Mouse (Mus musculus): ENCODE data around the gene Cd300c2.
A peak's percentile ranks its signal among the peaks of the same experiment; 100 is the strongest.
"Not testable (repeated sequence)": the region's sequence is repeated elsewhere in the genome, so short reads cannot be mapped to it uniquely, and the experiment has no call there.

Cd300c2 gene

DNA sequence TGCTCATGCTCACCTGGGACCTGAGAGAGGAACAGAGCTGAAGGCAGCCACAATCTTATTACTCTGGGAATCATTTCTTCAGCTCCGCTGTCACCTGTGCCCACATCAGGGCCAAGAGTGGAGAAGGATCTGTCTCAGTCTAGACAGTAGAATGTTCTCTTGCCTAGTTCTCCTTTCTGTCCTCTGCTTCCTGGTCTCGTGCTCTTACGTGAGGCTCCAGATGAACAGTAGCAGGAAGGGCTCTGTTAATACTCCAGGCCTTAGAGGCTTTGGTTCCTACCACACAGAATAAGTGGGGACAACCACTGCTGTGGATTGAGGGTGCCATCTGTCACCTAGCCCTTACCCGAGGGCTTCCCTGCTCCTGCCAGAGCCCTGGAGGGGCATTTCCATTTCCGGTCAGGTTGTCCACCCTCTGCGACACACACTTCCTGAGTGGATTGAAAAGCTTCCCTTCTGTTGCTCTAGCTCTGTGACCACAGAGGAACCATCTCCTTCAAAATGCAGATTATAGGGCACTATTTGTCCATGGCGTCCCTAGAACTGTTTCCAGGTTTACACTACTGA lies at the start of gene Cd300c2:
TSS of gene Cd300c2 (minus strand) at position 407 of the 567 bp plus-strand sequence.
- DNase-seq (ENCODE audit: low spot score in 2 of 2) = no peak

DNA sequence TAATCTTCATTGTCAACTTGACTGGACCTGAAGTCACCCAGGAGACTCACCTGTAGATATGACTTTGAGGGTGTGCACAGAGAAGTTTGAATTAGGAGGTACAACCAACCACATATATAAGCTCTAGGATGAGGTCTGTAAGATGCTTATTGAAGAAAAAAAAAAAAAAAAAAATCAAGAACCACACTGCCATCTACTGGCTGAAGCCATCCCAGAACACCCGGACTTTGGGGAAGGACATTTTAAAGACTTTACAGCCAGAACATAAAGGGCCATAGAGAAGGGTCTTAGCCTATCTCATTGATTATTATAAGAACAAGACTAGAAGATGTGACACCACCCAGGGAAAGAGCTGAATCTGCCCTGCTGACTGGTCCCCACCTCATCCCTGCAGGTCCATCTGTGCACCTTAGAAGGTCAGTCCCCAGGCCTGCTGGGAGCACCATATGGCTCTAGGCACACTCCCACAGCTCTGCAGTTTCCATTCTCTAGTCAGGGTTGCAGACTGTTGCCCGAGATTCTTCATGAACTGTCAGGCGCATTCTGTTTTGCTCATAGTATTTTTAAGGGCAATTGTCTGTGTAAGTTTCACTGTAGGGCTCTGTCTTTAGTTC lies 47.7 kb upstream of the Cd300c2 start:
- DNase-seq (ENCODE audit: low spot score in 2 of 2) = no peak

- no peak for DNase-seq (ENCODE audit: low spot score in 2 of 2)
Observed at GRCm38 (mm10) chr11:115048259-115048658, 46.6 kb upstream of the Cd300c2 start, which contains the start of gene Cd300ld3. Gene Cd300ld3, minus strand, starts transcription at chr11:115048409.

GRCm38 (mm10) chr11:115037669-115038068 lies 36.0 kb upstream of the Cd300c2 start, which contains the start of gene Cd300ld5:
Gene Cd300ld5, minus strand, starts transcription at chr11:115037769.
- not testable (repeated sequence) for DNase-seq (ENCODE audit: low spot score in 2 of 2)

GRCm38 (mm10) chr11:115026912-115027311 lies 25.2 kb upstream of the Cd300c2 start, which contains the start of gene Cd300ld4:
Gene Cd300ld4, minus strand, starts transcription at chr11:115027012.
- not testable (repeated sequence) for DNase-seq (ENCODE audit: low spot score in 2 of 2)

DNA sequence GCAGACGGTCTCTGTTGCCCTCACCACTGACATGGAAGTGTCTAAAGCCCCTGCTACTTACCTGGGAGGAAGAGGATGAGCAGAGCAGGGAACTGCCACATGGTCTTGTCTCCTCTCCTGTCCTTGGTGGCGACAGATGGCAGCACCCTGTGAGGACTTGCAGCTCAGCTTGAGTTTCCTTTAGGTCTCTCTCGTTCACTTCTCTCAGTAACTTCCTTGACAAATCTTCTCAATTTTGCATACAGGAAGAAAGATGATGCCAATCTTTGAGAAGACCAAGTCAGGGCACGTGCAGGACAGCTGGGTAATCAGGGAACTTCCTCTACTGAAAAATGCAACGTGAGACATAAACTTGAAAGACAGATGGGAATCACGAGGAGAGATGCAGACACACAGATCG lies 14.4 kb upstream of the Cd300c2 start, which contains the start of gene Cd300ld2:
TSS of gene Cd300ld2 (minus strand) at position 101 of the 400 bp plus-strand sequence.
- not testable (repeated sequence) for DNase-seq (ENCODE audit: low spot score in 2 of 2)

- no peak for DNase-seq (ENCODE audit: low spot score in 2 of 2)
Observed at GRCm38 (mm10) chr11:115004070-115004469, 2.4 kb upstream of the Cd300c2 start.

DNA sequence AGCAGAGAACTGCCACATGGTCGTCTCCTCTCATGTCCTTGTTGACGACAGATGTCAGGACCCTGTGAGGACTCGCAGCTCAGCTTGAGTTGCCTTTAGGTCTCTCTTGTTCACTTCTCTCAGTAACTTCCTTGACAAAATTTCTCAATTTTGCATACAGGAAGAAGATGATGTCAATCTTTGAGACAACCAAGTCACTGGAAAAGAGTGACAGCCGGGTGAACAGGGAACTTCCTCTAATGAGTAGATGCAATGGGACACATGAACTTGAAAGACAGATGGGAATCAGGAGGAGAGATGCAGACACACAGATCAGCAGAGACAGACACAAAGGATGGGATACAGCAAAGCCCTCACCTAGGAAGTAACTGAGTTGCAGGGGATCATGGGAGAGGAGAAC lies 11.9 kb downstream of the Cd300c2 start, which contains the start of gene Cd300ld:
TSS of gene Cd300ld (minus strand) at position 130 of the 400 bp plus-strand sequence.
- DNase-seq (ENCODE audit: low spot score in 2 of 2) = no peak

DNA sequence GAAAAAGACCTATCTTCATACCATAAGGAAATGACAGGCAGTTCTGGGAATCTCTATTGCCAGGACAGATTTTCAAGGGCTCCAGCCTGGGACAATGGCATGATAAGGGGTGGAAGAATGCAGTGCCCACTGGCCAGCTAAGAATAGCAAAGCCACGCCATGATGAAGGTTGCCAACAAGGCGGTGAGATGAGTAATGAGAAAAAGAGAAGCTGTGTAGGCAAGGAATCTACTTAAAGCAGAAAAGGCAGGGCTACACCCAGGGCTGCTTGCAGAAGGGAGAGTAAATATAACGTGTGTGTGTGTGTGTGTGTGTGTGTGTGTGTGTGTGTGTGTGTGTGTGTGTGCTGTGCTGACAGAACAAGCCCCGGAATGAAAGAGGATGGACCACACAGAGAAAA lies 19.8 kb downstream of the Cd300c2 start:
- peak in 1 of 2 experiments; percentile 19 for DNase-seq (ENCODE audit: low spot score in 2 of 2)

DNA sequence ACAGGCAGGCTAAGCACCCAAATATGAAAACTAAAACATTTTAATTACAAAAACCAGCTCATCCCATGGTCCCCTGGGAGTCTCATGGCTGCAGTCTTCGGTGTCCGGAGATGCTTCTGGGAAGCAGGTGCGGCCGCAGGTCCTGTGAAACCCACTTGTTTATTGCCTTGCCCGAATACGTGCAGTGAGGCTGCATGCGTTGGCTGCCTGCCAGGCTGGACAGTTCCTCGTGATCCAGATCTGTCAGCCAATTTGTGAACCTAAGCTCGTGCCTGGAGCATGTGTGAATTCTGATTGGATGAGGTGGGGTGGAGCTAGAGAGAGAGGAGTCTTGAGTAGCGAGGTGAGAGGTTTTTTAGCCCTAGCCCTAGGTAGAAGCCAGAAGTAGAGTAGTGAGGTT lies 29.0 kb downstream of the Cd300c2 start:
- no peak for DNase-seq (ENCODE audit: low spot score in 2 of 2)

- peak in 1 of 2 experiments; percentile 34 for DNase-seq (ENCODE audit: low spot score in 2 of 2)
Observed at GRCm38 (mm10) chr11:114968752-114969207, 32.9 kb downstream of the Cd300c2 start, which contains the start of gene Cd300c. Gene Cd300c, minus strand, starts transcription at chr11:114969157.

- peak in 1 of 2 experiments; percentile 26 for DNase-seq (ENCODE audit: low spot score in 2 of 2)
Observed at GRCm38 (mm10) chr11:114965182-114965828, 36.4 kb downstream of the Cd300c2 start.

GRCm38 (mm10) chr11:114960369-114960768 lies 41.3 kb downstream of the Cd300c2 start:
- DNase-seq (ENCODE audit: low spot score in 2 of 2) = no peak
